Mouse (Mus musculus): ENCODE measurements around the gene Gm20388. TPM values are rescaled to one million over a fixed set of nuclear protein-coding genes. Genes with fewer than 3 reads are reported as not detected.
"Not testable (repeated sequence)": the region's sequence is repeated elsewhere in the genome, so short reads cannot be mapped to it uniquely, and the experiment has no call there.

Gene Gm20388
- total RNA-seq, 2 experiments from 2014 or later: 5.8 TPM; not detected in 1

DNA sequence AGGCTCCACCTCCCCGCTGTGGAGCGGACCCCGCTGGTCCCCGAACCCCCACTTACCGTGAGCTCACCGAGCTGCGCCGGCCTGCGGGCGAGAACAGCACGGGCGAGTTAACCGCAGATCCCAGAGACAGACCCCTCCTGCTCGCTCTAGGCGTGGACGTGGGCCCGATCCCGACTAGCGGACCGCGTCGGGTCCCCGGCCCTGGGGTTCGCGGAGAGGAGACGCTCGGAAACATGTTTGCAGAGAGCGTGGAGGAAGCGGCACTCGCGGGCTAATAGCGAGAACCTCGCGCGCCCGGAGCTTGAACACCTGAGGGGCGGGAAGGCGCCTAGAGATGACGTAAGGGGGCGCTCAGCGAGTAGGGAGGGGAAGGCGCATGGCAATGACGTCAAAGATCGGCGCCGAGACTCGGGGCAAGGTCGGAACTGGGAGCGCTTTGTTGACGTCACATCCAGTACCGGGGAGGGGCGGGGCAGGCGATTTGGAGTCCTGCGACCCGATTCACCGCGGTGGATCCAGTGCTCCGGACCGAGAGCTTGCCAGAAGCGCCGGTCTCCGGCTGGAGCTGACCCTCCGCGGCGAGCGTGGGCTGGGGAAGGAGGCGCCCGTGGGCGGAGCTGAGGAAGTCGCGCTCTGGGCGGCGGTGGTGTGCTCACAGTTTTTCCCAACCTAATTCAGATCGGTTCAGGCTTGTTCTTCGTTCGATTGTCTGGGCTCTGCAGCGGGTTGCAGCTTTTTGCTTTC is 4038.5 kb downstream of the Gm20388 start, which contains the start of gene Nup133:
TSS of gene Nup133 (minus strand) at position 324 of the 744 bp plus-strand sequence.
- DNase-seq: peak; percentile 100

DNA sequence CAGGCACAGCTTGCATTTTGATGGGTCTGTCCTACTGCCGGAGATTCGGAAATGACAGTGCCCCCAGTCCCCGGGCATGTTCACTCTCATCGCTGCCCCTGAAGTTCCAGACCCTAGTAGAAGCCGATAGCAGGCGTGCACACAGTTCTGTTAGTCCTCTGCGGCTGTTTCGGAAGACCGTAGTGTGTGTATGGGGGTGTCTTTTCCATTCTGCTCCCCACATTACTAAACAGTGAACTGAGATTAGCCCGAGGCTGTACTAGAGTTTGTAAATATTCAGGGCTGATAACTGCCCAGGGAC is 4039.0 kb downstream of the Gm20388 start:
- DNase-seq: no peak

DNA sequence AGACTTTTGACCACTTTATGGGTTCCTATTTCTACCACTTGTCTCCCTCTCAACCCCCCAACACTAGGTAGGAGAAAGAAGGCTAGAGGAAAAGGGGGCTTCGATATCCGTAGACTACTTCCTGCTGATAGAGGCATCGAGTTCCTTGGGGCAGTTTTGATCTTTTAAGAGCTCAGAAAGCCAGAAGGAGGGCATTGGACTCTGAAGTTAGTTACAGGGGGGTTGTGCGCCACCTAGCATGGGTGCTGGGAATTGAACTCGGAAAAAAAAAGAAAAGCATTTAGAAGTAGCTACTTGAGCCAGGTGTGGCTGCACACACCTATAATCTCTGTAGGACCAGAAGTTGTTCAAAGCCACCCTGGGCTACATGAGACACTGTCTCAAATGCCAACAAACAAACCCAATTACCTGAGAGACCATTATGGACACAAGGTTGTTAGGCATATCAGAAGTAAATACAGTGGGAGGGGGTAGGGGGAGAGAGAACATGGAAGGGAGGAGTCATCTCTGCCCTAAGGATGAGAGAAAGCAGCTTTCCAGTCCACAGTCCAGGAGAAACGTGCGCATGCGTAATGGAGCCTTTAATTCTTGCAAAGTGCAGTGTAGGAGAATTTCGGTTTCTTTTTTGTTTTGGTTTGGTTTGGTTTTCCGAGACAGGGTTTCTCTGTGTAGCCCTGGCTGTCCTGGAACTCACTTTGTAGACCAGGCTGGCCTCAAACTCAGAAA is 4039.6 kb downstream of the Gm20388 start:
- DNase-seq: peak; percentile 64

- DNase-seq: no peak
Measured at GRCm38 (mm10) chr8:123953686-123954085, 4043.0 kb downstream of the Gm20388 start.

GRCm38 (mm10) chr8:123954246-123954645 is 4043.6 kb downstream of the Gm20388 start:
- no peak for DNase-seq

- peak; percentile 40 for DNase-seq
Measured at GRCm38 (mm10) chr8:123958130-123958529, 4047.5 kb downstream of the Gm20388 start.

- DNase-seq: no peak
Measured at GRCm38 (mm10) chr8:123959473-123959872, 4048.8 kb downstream of the Gm20388 start.

- DNase-seq: no peak
Measured at GRCm38 (mm10) chr8:123960056-123960455, 4049.4 kb downstream of the Gm20388 start.

- not testable (repeated sequence) for DNase-seq
Measured at GRCm38 (mm10) chr8:123960556-123960955, 4049.9 kb downstream of the Gm20388 start.

DNA sequence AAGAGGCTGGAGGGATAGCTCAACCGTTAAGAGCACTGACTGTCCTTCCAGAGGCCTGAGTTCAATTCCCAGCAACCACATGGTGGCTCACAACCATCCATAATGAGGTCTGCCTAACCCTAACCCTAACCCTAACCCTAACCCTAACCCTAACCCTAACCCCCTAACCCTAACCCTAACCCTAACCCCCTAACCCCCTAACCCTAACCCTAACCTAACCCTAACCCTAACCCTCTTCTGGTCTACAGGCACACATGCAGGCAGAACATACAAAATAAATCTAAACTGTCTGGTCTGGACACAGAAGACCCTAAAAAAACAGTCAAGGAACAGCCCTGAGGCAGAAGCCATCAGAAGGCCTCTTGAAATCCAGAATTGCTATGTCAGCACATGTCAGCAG is 4050.7 kb downstream of the Gm20388 start:
- DNase-seq: no peak

- DNase-seq: no peak
Measured at GRCm38 (mm10) chr8:123966896-123967295, 4056.3 kb downstream of the Gm20388 start.

DNA sequence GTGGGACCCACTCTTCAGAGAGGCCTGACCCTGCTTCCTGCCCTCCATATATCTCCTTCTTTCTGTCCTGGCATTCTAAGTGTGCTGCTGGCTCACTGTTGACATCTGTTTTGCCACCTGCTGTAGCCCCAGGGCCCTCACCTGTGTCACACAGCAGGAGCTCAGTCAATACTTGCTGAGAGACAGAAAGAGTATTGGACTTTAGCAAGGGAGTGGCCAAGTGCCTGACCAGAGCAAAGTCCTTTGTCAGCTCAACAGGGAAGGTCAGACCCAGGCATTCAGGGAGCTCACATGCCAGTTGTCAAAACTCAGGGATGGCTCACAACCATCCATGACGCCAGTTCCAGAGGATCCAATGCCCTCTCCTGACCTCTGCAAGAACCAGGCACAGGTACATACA is 4062.9 kb downstream of the Gm20388 start:
- DNase-seq: no peak

DNA sequence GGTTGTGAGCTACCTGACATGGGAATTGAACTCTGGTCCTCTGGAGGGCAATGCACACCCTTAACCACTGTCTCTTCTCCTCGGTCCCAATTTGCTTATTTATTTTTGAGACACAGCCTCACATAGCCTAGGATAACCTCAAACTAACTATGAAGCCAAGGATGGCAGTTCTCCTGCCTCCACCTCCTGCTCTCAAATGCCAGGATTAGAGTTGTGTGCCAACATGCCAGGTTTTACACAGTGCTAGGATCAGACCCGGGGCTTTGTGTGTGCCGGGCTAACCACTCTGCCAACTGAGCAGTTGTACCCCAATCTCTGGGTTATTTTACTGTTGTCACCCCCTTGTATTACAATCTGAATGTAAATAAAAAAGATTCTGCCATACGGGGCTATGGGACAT is 4066.9 kb downstream of the Gm20388 start:
- no peak for DNase-seq

- peak; percentile 80 for DNase-seq
Measured at GRCm38 (mm10) chr8:123978166-123978838, 4067.7 kb downstream of the Gm20388 start.

DNA sequence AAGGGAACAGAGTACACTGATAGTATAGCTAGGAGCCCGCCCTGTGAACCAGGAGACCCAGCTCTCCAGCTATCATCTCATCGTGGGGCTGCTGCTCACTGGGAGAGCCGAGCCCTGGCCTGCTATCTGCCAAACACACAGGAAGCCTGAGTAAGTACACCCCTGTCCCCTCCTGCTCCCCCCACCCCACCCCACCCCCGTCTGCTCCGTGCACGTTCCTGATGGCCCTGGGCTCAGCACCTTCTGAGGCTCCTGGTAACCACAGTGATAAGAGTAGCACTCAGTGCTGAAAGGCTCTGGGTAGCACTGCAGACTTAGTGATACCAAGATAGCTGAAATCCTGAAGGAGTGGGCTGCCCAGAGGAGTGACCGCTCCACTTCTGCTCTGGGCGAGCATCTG is 4068.3 kb downstream of the Gm20388 start:
- DNase-seq: no peak

- no peak for DNase-seq
Measured at GRCm38 (mm10) chr8:123980239-123980638, 4069.6 kb downstream of the Gm20388 start.

- DNase-seq: peak; percentile 35
Measured at GRCm38 (mm10) chr8:123981674-123982073, 4071.0 kb downstream of the Gm20388 start.

DNA sequence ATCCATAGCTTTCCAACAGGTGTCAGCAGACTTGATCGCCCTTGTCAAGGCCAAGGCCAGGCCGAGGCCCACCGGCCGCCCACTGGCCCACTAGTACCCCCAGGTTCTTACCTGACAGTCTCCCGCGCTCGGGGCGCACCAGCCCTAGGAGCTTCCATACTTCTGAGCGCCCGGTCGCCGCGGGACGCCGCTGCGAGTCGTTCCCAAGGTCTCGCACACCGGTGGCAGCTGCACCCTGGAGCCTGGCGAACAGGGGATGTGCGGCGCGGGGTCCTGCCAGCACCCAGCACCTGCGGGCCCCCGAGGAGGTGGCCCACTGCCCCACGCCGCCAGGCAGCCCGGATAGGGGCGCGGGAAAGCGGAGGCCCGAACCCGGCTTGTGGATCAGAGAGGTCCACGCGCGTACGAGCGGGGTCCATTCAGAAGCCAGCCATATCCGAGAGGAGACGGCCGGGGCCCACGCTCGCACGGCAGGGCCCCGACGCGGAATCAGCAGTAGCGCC is 4071.7 kb downstream of the Gm20388 start:
- DNase-seq: no peak

DNA sequence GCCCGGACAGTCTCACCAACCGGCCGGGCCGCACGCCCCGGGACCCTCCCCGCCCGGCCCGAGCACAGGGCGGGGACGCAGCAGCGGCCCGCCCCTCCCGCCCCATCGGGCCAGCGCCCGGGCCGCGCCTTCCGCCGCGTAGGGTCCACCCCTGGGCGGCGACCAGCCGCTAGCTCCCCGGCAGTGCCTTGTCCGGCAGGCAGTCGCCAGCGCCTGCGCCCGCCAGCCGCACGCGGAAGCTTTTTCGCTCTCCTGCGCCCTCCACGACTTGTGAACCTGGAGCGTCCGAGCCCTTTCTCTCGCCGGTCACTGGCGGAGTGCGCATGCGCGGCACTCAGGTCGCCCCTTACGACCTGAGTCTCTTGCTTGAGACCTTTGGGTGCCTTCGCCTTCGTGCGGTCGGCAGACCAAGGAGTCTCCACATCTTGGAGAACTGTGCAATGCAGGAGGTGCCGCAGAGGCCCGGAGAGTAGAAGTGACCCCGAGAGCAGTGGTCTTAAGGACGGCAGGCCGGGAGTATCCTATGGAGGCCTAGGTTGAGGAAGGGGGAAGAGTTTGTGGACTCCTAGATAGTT is 4072.3 kb downstream of the Gm20388 start, which contains the start of gene Abcb10:
TSS of gene Abcb10 (minus strand) at position 297 of the 575 bp plus-strand sequence.
- DNase-seq: peak; percentile 93

DNA sequence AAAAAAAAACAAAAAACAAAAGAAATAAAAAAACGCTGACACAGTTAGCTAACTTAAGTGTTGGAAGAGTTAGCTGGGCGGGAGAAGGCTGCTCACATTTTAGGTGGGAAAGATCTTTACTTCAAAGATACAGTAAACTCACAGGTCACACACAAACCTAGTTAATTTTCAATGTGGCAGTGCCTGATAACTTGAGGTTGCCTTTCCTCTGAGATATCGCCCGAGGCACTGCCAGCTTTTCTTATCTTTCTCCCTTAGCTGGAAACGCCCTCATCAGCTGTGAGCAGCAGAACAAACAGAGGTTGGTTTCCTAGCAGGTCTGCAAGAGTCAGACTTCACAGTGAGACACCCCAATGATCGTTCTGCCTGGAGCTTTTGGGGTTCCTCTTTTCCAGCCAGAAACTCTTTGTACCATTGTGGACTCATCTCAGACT is 4078.0 kb downstream of the Gm20388 start:
- DNase-seq: peak; percentile 41

- peak; percentile 10 for DNase-seq
Measured at GRCm38 (mm10) chr8:123989128-123989527, 4078.5 kb downstream of the Gm20388 start.

GRCm38 (mm10) chr8:123990277-123991049 is 4079.8 kb downstream of the Gm20388 start:
- no peak for DNase-seq

Data from heart, postnatal 4 days (tissue).